8 mouse cellular contexts compared by ENCODE assay signal in the genomic region with DNA sequence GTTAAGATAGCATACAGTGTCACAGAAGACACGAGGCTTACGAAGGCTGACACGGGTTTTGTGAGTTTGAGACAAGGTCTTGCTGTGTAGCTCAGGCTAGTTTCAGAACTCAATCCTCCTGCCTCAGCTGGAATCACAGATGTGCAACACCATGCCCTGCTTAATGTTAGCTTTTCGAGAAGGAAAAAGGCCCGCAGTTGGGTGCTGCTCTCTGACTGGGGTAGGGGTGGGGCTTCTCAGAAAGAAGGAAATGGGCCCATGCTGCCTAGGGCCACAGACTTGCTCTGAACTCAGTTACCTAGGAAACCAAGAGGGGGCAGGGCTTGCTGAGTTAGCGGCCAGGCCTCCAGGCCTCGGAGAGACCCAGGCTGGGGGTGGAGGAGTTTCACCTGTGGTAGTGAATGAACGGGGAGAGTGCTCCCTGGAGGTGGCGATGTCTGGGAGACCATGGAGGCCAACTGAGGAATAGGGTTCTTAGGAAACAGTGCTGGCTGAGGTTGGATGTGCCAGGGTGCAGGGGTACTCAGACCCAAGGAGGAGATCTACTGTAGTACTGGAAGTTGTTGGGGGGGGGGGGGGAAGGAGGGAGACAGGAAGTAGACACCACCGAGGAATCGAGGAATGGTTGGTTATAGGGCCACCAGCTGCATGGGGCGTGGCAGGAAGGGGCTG.
DNase-seq lines count a peak whose midpoint lies in the region; ATAC-seq and TF ChIP-seq lines count a peak whose summit lies in the region.

No protein-coding gene starts in this region.

- peaks cover 85% of the 10 kb centered on the region for H3K4me1 ChIP-seq in kidney, embryonic 15.5 days
- peaks cover 55% of the 10 kb centered on the region for H3K4me1 ChIP-seq in lung, embryonic 16.5 days (replicated peaks; ENCODE audit: control insufficient read depth, insufficient read depth, low read length)

- H3K36me3 ChIP-seq in kidney, embryonic 15.5 days = no peaks in the 10 kb centered on the region
- H3K36me3 ChIP-seq in lung, embryonic 16.5 days (ENCODE audit: control insufficient read depth, insufficient read depth, low read length) = no peaks in the 10 kb centered on the region

- H3K4me3 ChIP-seq in kidney, embryonic 15.5 days (replicated peaks) = no peak overlapping the region
- no peak overlapping the region for H3K4me3 ChIP-seq in lung, embryonic 16.5 days (ENCODE audit: low read length)
- H3K4me3 ChIP-seq in left cerebral cortex, adult 2 months = no peak overlapping the region

- no peak overlapping the region for H3K9ac ChIP-seq in kidney, embryonic 15.5 days
- H3K9ac ChIP-seq in lung, embryonic 16.5 days (ENCODE audit: low read length) = no peak overlapping the region; the same call in 1 of the 2 replicates

- DNase-seq in kidney, postnatal 4 days = no peak
- peak; percentile 57 for DNase-seq in embryo, embryonic 11 days
- DNase-seq in thymus, postnatal 10 days (ENCODE audit: low spot score in 2 of 2) = peak; percentile 85 to 91
- no peak for DNase-seq in left cerebral cortex, adult 2 months (ENCODE audit: extremely low spot score in 1 of 2, low spot score in 2 of 2)
- no peak for DNase-seq in right cerebral cortex, postnatal 14 days
- DNase-seq in right cerebral cortex, postnatal 36 days (ENCODE audit: low spot score in 2 of 2) = no peak

- peak; percentile 35 for ATAC-seq in kidney, embryonic 15.5 days (replicated peaks; ENCODE audit: low FRiP score)
- peak; percentile 21; the same call in 1 of the 2 replicates for ATAC-seq in lung, embryonic 16.5 days (ENCODE audit: low read depth)

- no peaks in the 10 kb centered on the region for H3K27me3 ChIP-seq in kidney, embryonic 15.5 days
- no peaks in the 10 kb centered on the region for H3K27me3 ChIP-seq in lung, embryonic 16.5 days (ENCODE audit: control insufficient read depth, insufficient read depth, low read depth, low read length)

- H3K9me3 ChIP-seq in kidney, embryonic 15.5 days (replicated peaks) = no peaks in the 10 kb centered on the region
- no peaks in the 10 kb centered on the region for H3K9me3 ChIP-seq in lung, embryonic 16.5 days (ENCODE audit: control insufficient read depth, low read length)

- intact Hi-C loops in left cerebral cortex, adult 2 months (cut with DNase I) = loop anchor here (5.0 kb wide), 1 partner anchor 58 kb away; no protein-coding TSS in a partner anchor

- WGBS in kidney, embryonic 15.5 days = 36% methylated on average over 12 of the region's 12 CpGs
- 35% methylated on average over 12 of the region's 12 CpGs for WGBS in lung, embryonic 16.5 days

- TF ChIP-seq CTCF in left cerebral cortex, adult 2 months (IDR thresholded peaks at IDR 0.05) = no peak

- H3K27ac ChIP-seq in kidney, embryonic 15.5 days = peak overlapping the region; percentile 48
- no peak overlapping the region for H3K27ac ChIP-seq in lung, embryonic 16.5 days (ENCODE audit: low read length)
- no peak overlapping the region for H3K27ac ChIP-seq in left cerebral cortex, adult 2 months

- no peak overlapping the region for H3K4me2 ChIP-seq in kidney, embryonic 15.5 days
- H3K4me2 ChIP-seq in lung, embryonic 16.5 days (ENCODE audit: low read depth, low read length) = 0 out of 2 replicates have a peak overlapping the region, but pooled peaks have one; percentile 4

Comparison
In these comparisons a context has a peak if more than half of its experiments do, and no peak if none do; other contexts are left out.
1. DNase-seq: peak in embryo, embryonic 11 days (single experiment) and thymus, postnatal 10 days (2 of 2); none in kidney, postnatal 4 days (0 of 2), left cerebral cortex, adult 2 months (0 of 2), right cerebral cortex, postnatal 14 days (single experiment) and right cerebral cortex, postnatal 36 days (0 of 2).